Mouse (Mus musculus) liver, embryonic 14.5 days (tissue): ENCODE measurements around the gene Rnf115. TPM values are rescaled to one million over a fixed set of nuclear protein-coding genes. Genes with fewer than 3 reads are reported as not detected.
A peak's percentile ranks its signal among the peaks of the same experiment; 100 is the strongest.

Source experiments
- ATAC-seq: fragments of 200-750 bp; cut with Nextera tagmentation; 2 replicates; pipeline ENCODE4 v1.8.0; 2017; ENCODE audit warnings: moderate number of reproducible peaks, mild to moderate bottlenecking, moderate library complexity; ENCODE audit not compliant: insufficient read depth
- DNase-seq, 3 experiments: peaks; one replicate each; pipeline ENCODE4 v3.0.0-alpha.2; 2012 to 2013; ENCODE audit warnings: low read depth in 3 of 3, low spot score in 3 of 3
- H3K27ac ChIP-seq: fragments of 300-500 bp; sonication (generic); 2 replicates; pipeline ENCODE4 v1.5.1; 2014; ENCODE audit warnings: moderate library complexity, mild to moderate bottlenecking, control low read depth, inconsistent platforms
- H3K27me3 ChIP-seq: fragments of 300-500 bp; sonication (generic); 2 replicates; pipeline ENCODE4 v1.6.1; 2014; ENCODE audit warnings: mild to moderate bottlenecking, low read length, moderate library complexity; ENCODE audit not compliant: control insufficient read depth, insufficient read depth
- H3K36me3 ChIP-seq: fragments of 300-500 bp; sonication (generic); replicated peaks from 2 replicates; pipeline ENCODE4 v1.6.1; 2014; ENCODE audit warnings: low read depth; ENCODE audit not compliant: control insufficient read depth, insufficient read depth
- H3K4me1 ChIP-seq, 2 experiments: fragments of 200-500 bp in 1 of 2; fragments of 300-500 bp in 1 of 2; sonication (generic) in 1 of 2; replicated peaks; 2 replicates each; pipeline ENCODE4 v1.6.1; 2012 to 2014; ENCODE audit warnings: antibody characterized with exemption in 1 of 2, inconsistent platforms in 1 of 2, low read length in 1 of 2; ENCODE audit not compliant: control insufficient read depth in 2 of 2, insufficient read depth in 2 of 2
- H3K4me2 ChIP-seq: fragments of 300-500 bp; sonication (generic); 2 replicates; pipeline ENCODE4 v1.6.1; 2014; ENCODE audit warnings: low read depth, mild to moderate bottlenecking, control low read depth, moderate library complexity
- H3K4me3 ChIP-seq, 2 experiments: fragments of 200-500 bp in 1 of 2; fragments of 300-500 bp in 1 of 2; sonication (generic) in 1 of 2; 2 replicates each; pipeline ENCODE4 v1.5.1; 2012 to 2014; ENCODE audit warnings: low read depth in 2 of 2, low read length in 2 of 2, mild to moderate bottlenecking in 2 of 2, control low read depth in 1 of 2, inconsistent platforms in 1 of 2, moderate library complexity in 1 of 2; ENCODE audit not compliant: insufficient read depth in 1 of 2
- H3K9ac ChIP-seq: fragments of 300-500 bp; sonication (generic); replicated peaks from 2 replicates; pipeline ENCODE4 v1.6.1; 2014; ENCODE audit warnings: mild to moderate bottlenecking, control low read depth, moderate library complexity
- H3K9me3 ChIP-seq: fragments of 300-500 bp; sonication (generic); 2 replicates; pipeline ENCODE4 v1.6.1; 2016; ENCODE audit warnings: low read length, mixed read lengths; ENCODE audit not compliant: control insufficient read depth
- CTCF ChIP-seq: IDR thresholded peaks from 2 replicates; pipeline ENCODE4 v1.5.1; 2016; ENCODE audit warnings: antibody characterized with exemption, low read depth, control low read depth
- EP300 ChIP-seq: IDR thresholded peaks from 2 replicates; pipeline ENCODE4 v1.6.1; 2016; ENCODE audit warnings: antibody characterized with exemption, low read depth
- whole genome bisulfite sequencing: fragments of 180-500 bp; shearing (Covaris S2); extraction: QIAGEN DNeasy Blood & Tissue Kit; methylation state at CpG from one replicate; pipeline ENCODE4 v1.1.7; 2014; ENCODE audit not compliant: insufficient replicate concordance; 5-methylcytosine and 5-hydroxymethylcytosine counted together
- polyA plus RNA-seq, 2 experiments: library from polyadenylated mRNA; depleted of rRNA in 1 of 2; stranded (reverse) in 1 of 2; unstranded in 1 of 2; fragments of >200 nt; fragmentation: Nextera tagmentation in 1 of 2; extraction: Ambion mirVana in 1 of 2; gene quantifications; 2 replicates each; pipeline versions ENCODE4 v1.2.1 to v1.2.3; 2012 to 2014

Rnf115 gene
- polyA plus RNA-seq, 2 experiments: 12.4 to 28.2 TPM

DNA sequence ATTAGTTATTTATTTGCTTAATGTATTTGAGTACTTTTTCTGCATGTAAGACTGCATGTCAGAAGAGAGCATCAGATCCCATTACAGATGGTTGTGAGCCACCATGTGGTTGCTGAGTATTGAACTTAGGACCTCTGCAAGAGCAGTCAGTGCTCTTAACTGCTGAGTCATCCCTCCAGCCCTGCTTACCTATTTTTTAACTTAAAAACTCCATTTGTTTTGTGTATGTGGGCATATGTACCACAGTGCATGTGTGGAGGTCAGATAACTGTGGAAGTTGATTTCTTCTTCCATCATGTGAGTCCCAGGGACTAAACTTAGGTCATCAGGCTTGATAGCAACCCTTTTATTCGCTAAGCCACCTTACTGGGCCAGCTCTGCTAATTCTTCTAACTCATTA is 60.3 kb downstream of the Rnf115 start:
- peak; percentile 41; the same call in 1 of the 2 replicates for ATAC-seq
- H3K27ac ChIP-seq: no peak overlapping the region
- WGBS: 39% methylated on average over 1 of the region's 1 CpGs

DNA sequence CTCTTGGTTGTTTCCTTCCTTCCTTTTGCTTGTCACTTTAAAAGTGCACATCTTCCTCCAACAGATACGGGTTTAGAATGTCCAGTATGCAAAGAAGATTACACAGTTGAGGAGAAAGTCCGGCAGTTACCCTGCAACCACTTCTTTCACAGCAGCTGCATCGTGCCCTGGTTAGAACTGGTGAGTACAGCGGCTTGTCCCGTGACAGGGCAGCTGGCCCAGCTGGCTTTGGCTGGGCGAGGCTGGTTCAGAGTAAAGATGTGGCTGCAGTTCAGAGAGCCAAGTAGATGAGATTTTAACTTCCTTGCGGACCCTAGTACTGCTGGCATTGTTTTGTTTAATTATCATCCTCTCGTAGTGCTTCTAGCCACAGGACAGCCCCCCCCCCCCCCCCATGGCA is 61.0 kb downstream of the Rnf115 start:
- H3K4me2 ChIP-seq: no peak overlapping the region
- no peak for TF ChIP-seq EP300
- TF ChIP-seq CTCF: no peak
- H3K4me1 ChIP-seq: no peaks in the 10 kb centered on the region
- H3K36me3 ChIP-seq: peaks cover 2% of the 10 kb centered on the region
- DNase-seq: no peak
- H3K27me3 ChIP-seq: no peaks in the 10 kb centered on the region
- no peak overlapping the region for H3K27ac ChIP-seq
- no peak overlapping the region for H3K9ac ChIP-seq
- 79% methylated on average over 8 of the region's 8 CpGs for WGBS
- H3K9me3 ChIP-seq: no peaks in the 10 kb centered on the region
- ATAC-seq: no peak
- no peak overlapping the region for H3K4me3 ChIP-seq

More for the DNA sequence above, 60.3 kb downstream of the Rnf115 start:
- no peak overlapping the region for H3K4me3 ChIP-seq
- no peak overlapping the region for H3K9ac ChIP-seq
- H3K4me1 ChIP-seq: no peaks in the 10 kb centered on the region
- TF ChIP-seq CTCF: no peak
- TF ChIP-seq EP300: no peak
- H3K9me3 ChIP-seq: no peaks in the 10 kb centered on the region
- no peaks in the 10 kb centered on the region for H3K27me3 ChIP-seq
- H3K36me3 ChIP-seq: peaks cover 2% of the 10 kb centered on the region
- DNase-seq: peak in 2 of 3 experiments; percentile 12 to 17
- H3K4me2 ChIP-seq: no peak overlapping the region

DNA sequence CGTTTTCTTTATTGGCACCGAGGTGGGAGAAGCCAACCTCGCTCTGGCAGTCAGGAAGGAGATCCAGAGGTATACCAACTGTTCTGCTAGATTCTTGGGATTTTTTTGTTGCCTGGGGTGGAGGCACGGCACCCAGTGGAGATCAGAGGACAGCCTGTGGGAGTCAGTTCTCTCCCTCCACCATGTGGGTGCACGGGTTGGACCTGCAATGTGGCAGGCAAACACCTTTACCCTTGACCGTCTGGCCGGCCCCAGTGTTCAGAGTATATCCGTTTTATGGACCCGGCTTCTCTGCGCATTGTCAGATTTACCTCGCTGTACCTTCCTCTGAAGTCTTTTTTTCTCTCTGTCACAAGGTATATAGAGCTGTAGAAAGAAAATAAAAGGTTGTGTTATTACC is 72.8 kb downstream of the Rnf115 start:
- H3K9me3 ChIP-seq: no peaks in the 10 kb centered on the region
- no peaks in the 10 kb centered on the region for H3K27me3 ChIP-seq
- no peak overlapping the region for H3K4me2 ChIP-seq
- WGBS: 70% methylated on average over 11 of the region's 11 CpGs
- ATAC-seq: no peak
- no peak overlapping the region for H3K4me3 ChIP-seq
- no peak overlapping the region for H3K9ac ChIP-seq
- DNase-seq: no peak
- H3K36me3 ChIP-seq: no peaks in the 10 kb centered on the region
- no peak overlapping the region for H3K27ac ChIP-seq
- peaks cover 0 to 6% of the 10 kb centered on the region in 2 experiments; a peak in 2 of 4 replicates for H3K4me1 ChIP-seq
- TF ChIP-seq CTCF (no peak), EP300 (no peak)

DNA sequence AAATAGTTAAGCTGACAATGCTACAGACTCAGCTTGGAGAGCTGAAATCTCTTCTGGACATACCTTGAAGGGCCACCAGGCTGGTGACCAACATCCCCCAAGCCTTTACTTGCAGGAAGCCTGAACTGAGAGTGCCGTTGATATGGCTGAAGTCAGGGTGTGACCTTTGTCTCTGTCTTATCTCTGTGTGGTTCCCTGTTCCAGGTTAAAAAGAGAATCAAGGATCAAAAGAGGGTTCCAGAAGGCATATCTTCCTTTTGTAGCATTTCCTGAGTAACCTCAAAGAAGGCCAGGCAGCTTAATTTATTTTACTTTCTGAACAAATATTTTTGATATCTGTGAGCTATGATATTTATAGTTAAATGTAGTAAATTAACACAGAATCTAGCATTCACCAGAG is 74.8 kb downstream of the Rnf115 start:
- no peaks in the 10 kb centered on the region for H3K27me3 ChIP-seq
- WGBS: 0% methylated on average over 1 of the region's 1 CpGs

DNA sequence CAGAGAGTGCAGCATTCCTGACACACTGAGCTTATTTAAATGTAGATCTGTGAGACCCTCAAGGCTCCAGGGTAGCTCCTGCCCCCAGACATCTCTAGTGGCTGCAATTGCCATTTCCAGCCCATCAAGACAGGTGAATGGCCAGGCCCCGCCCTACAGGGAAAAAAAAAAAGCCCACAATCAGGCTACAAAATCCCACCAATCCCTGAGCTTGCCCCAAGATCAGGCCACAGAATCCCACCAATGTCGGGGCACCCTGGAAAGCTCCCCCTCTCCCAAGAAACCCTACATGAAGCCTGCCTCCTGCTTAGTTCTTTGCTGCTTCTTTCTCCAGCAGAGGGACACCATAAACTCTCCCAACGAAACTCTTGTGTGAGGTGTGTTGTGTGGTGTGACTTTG is 80.7 kb downstream of the Rnf115 start:
- ATAC-seq (no peak), DNase-seq (no peak)
- no peaks in the 10 kb centered on the region for H3K9me3 ChIP-seq
- H3K27me3 ChIP-seq: no peaks in the 10 kb centered on the region
- 48% methylated on average over 3 of the region's 3 CpGs for WGBS
- H3K27ac ChIP-seq: no peak overlapping the region
- no peak overlapping the region for H3K9ac ChIP-seq
- H3K4me1 ChIP-seq: no peaks in the 10 kb centered on the region; a peak in 2 of 4 replicates
- no peaks in the 10 kb centered on the region for H3K36me3 ChIP-seq
- H3K4me3 ChIP-seq: no peak overlapping the region
- TF ChIP-seq CTCF: no peak
- TF ChIP-seq EP300: no peak
- H3K4me2 ChIP-seq: no peak overlapping the region

More for the DNA sequence above, 74.8 kb downstream of the Rnf115 start:
- no peak for ATAC-seq
- Histone ChIP-seq H3K27ac (no peak overlapping the region), H3K4me2 (no peak overlapping the region), H3K9ac (no peak overlapping the region), H3K36me3 (no peaks in the 10 kb centered on the region), H3K9me3 (no peaks in the 10 kb centered on the region), H3K4me3 (no peak overlapping the region), H3K4me1 (peaks cover 0 to 6% of the 10 kb centered on the region in 2 experiments; a peak in 2 of 4 replicates)
- DNase-seq: no peak
- TF ChIP-seq EP300 (no peak), CTCF (no peak)
